Mouse (Mus musculus): Measurements from ENCODE around the gene Mt3.
A peak's percentile ranks its signal among the peaks of the same experiment; 100 is the strongest.

Gene Mt3

DNA sequence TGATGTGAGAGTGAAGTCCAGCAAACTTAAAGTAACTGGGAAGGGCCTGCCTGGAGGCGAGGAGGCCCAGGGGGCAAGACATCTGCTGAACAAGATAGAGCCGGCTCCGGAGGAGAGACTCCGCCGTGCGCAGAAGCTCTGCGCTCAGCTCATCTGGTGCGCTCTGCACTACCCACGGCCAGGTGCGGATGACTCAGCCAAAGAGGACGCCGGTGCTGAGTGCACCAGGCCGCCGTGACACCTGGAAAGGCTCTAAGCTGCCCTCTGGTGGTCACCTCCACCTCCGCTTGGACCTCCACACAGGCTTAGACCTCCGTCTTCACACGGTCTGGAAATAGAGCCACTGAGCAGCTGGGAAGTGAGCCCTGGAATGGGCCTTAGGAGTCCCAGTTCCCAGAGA is 34.1 kb downstream of the Mt3 start:
- DNase-seq, result peak; percentile 83 to 85

DNA sequence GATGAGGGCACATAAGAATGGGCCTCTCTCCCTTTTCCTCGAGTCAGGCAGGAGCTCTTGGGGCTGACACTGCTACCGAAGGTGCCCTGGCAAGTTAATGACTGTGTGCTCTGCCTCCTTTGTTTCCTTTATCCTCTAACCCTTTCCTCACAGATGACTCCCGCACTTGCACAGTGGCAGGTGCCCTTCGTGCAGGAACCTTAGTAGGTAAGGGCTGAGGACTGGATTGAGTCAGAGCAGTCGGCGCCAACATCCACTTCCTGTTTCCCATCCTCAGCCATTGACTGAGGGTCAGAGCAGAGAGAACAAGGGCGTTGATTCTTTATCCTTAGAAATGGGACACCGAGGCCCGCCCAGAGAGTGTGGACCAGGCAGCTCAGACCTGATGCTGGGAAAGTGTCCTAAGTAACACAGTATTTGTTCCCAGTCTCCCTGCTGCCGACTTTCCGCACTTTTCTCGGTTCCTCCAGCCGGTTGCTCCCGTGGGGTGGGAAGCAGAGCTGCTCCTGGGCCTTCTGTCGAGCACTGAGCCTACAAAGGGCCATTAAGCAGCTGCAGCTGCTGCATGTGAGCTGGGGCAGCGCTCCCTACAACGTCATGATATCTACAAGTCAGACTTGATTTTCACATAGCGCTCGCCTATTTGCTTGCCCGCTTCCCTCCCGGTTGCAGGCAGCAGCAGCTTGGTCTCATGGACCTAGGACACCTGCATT is 35.0 kb downstream of the Mt3 start:
- no peak for DNase-seq

GRCm38 (mm10) chr8:94189275-94190031 is 37.0 kb downstream of the Mt3 start:
- DNase-seq, result no peak

GRCm38 (mm10) chr8:94191101-94191691 is 38.8 kb downstream of the Mt3 start:
- no peak for DNase-seq

- no peak for DNase-seq
Measured at GRCm38 (mm10) chr8:94192926-94193325, 40.5 kb downstream of the Mt3 start.

- DNase-seq, result no peak
Measured at GRCm38 (mm10) chr8:94194591-94195223, 42.3 kb downstream of the Mt3 start.

DNA sequence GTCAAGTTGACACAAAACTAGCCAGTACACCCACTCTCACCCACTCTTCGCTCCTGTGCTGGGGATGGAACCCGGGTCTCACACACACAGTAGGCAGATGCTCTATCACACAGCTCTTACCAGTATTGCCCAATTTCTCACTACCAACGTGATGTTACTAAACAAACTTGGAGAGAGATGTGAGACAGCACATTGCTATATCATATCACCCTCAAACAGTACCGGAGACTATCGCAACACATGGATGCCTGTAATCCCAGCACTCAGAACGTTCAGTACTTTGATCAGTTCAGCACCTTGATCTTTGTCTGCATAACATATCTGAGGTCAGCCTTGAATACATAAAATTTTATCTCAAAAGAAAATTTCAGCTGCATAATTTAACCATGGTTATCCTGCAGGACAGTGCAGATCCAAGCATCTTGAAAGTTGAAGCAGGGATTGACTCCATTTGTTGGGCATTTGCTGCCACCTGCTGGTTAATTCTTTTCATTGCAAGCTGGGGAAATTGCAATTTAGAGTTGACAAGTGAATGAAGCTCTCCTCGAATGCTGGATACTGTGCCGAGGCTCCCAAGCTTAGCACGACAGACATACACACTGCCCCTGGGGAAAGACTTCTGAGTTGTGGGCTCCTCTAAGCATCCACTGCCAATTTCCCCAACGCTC is 46.9 kb downstream of the Mt3 start:
- peak; percentile 60 to 70 for DNase-seq

All from cerebellum, adult 18-20 months (tissue).